Mouse (Mus musculus): ENCODE measurements around the gene Olfr221. TPM values are rescaled to one million over a fixed set of nuclear protein-coding genes. Genes with fewer than 3 reads are reported as not detected.
"Not testable (repeated sequence)": the region's sequence is repeated elsewhere in the genome, so short reads cannot be mapped to it uniquely, and the experiment has no call there.

Gene Olfr221
- polyA plus RNA-seq (2017; shearing (Covaris generic)), result not detected

DNA sequence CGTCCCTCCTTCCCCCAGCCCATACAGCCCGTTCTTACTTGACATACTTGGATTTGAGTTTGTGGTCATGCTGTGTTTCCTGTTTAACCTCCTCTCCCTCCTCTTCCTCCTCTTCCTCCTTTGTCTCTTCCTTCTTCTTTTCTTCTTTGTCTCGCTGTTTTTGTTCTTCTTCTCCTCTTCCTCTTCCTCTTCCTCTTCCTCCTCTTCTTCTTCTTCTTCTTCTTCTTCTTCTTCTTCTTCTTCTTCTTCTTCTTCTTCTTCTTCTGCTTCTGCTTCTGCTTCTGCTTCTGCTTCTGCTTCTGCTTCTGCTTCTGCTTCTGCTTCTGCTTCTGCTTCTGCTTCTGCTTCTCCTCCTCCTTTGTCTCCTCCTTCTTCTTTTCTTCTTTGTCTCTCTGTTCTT is at the start of gene Olfr221:
Olfr221 (minus strand) TSS at position 101 of the 400 bp plus-strand sequence.
- ATAC-seq, result not testable (repeated sequence)

DNA sequence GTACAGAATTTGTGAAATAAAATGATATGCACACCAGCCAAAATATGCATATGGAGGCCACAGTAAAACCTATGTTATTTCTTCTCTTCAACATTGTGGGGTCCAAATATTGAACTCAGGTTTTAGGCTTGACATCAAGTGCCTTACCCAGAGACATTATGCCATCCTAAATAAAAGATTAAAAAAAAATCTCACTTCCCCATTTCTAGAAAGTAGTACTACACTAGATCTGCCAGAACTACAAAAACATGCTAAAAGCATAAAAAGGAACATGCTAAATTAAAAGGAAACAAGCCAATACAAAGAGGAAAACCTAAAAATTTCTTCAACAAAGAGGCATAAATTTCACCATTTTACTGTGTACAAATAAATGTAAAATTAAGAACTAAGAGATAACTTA is 40.8 kb upstream of the Olfr221 start:
- no peak for ATAC-seq

DNA sequence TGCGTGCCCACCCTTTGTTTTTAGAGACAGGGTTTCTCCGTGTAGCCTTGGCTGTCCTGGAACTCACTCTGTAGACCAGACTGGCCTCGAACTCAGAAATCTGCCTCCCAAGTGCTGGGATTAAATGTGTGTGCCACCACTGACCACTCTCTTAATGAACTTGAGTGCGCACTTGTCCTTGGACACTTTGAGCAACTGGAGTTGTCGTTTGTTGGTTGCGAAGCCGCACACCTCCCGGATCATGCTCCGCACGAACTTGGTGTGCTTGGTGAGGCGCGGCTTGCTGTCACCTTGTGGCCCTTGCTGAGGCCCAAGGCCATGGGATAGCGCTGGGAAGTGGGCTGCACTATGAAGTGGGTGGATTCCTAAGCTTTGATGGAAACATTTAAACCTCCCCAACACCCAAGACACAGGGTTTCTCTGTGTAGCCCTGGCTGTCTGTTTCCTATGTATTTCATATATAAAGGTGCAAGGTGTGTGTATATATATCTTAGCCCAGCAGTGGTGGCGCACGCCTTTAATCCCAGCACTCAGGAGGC is 29.4 kb upstream of the Olfr221 start:
- ATAC-seq, result no peak

- no peak for ATAC-seq
These were observed 23.9 kb upstream of the Olfr221 start for GRCm38 (mm10) chr14:52066135-52066534.

- no peak for ATAC-seq
These were observed 19.5 kb upstream of the Olfr221 start for GRCm38 (mm10) chr14:52061798-52062197.

DNA sequence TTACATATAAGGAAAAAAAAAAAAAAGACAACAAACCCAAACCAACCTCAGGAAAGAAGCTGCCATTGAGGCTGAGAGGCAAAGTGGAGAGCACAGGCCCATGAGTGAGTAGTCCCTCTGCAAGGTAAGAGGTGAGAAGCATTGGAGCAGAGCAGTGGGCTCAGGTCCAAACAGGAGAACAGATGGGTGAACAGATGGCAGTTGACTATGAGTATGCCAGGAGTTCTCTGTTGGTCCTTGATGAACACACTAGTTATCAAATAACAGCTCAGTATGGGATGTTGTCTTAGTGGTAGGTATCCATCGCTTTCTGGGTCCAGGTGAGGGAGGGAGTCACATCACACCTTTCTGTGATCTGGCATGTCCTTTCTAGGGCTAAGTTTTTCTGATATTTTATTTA is 18.5 kb upstream of the Olfr221 start:
- no peak for ATAC-seq

DNA sequence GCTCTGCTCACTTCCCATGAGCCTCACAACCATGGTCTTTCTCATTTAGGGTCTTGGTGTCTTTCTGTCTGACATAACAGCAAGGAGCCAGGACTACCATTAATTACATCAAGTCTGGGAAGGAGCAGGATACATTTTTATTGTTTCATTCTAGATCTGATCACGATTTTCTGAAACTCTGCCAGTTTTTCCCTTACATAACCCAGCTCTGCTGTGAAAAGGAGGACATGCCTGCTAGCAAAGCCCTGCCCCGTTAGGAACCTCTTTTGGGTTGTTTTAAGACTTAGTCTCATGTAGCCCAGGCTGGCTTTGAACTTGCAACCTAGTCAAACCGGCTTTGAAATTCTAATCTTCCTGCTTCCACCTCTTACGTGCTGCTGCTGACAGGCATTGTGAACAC is 17.7 kb upstream of the Olfr221 start:
- no peak for ATAC-seq

DNA sequence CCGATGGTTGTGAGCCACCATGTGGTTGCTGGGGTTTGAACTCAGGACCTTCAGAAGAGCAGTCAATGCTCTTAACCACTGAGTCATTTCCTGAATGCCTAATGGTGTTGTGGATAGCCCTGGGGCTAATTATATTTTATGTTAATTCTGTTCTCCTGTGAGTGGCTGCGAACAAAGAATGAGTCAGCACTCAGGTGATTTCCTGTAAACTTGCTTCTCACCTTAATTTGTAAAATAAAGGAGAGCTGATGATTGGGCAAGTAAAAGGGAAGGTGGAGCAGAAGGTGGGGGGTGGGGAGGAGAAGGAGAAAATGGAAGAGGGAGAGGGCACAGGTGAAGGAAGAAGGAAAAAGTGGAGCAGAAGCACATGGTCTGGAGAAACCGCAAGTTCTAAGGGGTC is 10.5 kb upstream of the Olfr221 start:
- ATAC-seq, result not testable (repeated sequence)

- ATAC-seq, result no peak
These were observed 3.8 kb upstream of the Olfr221 start for GRCm38 (mm10) chr14:52045966-52046565.

- no peak for ATAC-seq
These were observed 2.8 kb upstream of the Olfr221 start for GRCm38 (mm10) chr14:52044901-52045678.

GRCm38 (mm10) chr14:52043446-52043845 is 1.2 kb upstream of the Olfr221 start:
- no peak for ATAC-seq

GRCm38 (mm10) chr14:52039332-52039731 is 2.9 kb downstream of the Olfr221 start:
- no peak for ATAC-seq

GRCm38 (mm10) chr14:52035926-52036325 is 6.3 kb downstream of the Olfr221 start:
- no peak for ATAC-seq

DNA sequence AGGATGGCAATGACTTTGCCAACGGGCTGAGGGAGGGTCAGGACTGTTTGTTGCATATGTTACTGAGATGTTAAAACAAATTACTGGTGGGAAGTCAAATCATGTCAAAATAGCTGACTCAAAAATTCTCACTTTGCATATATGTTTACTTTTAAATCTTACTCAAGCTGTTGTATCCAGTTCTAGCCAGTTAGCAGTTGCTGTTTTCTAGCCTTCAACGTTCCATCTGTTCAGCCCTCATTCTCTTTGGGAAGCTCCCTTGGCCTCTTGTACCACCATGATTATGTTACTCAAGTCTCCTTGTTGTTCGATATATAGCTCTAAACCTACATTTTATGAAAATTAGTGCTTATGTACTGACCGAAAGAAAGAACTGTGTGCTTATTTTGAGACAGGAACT is 15.9 kb downstream of the Olfr221 start:
- no peak for ATAC-seq

GRCm38 (mm10) chr14:52024133-52024532 is 18.1 kb downstream of the Olfr221 start:
- ATAC-seq, result no peak

- peak; percentile 59 for ATAC-seq
These were observed 19.4 kb downstream of the Olfr221 start for GRCm38 (mm10) chr14:52022709-52023459.

- ATAC-seq, result no peak
These were observed 20.0 kb downstream of the Olfr221 start for GRCm38 (mm10) chr14:52022244-52022708.

DNA sequence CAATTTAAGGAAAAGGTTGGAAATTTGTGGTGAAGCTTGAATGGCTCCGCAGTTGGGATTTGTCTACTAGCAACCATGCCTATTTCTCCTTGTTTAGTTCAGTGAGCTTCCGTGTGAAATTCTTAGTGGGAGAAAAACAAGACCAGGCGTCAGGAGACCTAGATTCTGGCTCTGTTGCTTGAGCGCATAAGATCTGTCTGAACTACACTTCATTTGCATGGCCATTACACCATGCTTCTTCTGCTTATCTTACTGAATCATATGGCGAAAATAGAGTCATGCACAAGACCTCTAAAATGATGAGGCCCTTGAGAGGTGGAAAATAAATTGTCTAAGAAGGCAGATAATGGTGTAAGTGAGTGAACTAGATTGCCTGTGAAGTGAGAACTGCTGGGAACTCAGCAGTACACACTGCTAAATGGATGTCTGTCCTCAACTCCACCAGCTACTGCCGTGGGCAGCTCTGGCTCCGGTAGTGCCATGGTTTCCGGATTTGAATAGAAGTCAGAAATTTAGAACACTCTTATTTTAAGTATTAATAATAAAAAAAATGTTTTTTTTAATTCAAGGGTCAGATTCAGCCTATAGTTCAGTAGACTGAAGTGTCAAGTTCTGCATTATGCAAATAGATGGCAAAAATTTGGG is 20.6 kb downstream of the Olfr221 start:
- ATAC-seq, result no peak

GRCm38 (mm10) chr14:52021138-52021529 is 21.1 kb downstream of the Olfr221 start:
- ATAC-seq, result no peak

GRCm38 (mm10) chr14:52020486-52021137 is 21.6 kb downstream of the Olfr221 start, which contains the start of gene Zfp219:
Zfp219 (minus strand) TSS chr14:52020733.
- ATAC-seq, result peak; percentile 9

- ATAC-seq, result peak; percentile 76
These were observed 22.5 kb downstream of the Olfr221 start for GRCm38 (mm10) chr14:52019590-52020340.
